Mouse (Mus musculus): ENCODE results near the gene Bola1.
"Not testable (repeated sequence)": the region's sequence is repeated elsewhere in the genome, so short reads cannot be mapped to it uniquely, and the experiment has no call there.

The Bola1 gene

DNA sequence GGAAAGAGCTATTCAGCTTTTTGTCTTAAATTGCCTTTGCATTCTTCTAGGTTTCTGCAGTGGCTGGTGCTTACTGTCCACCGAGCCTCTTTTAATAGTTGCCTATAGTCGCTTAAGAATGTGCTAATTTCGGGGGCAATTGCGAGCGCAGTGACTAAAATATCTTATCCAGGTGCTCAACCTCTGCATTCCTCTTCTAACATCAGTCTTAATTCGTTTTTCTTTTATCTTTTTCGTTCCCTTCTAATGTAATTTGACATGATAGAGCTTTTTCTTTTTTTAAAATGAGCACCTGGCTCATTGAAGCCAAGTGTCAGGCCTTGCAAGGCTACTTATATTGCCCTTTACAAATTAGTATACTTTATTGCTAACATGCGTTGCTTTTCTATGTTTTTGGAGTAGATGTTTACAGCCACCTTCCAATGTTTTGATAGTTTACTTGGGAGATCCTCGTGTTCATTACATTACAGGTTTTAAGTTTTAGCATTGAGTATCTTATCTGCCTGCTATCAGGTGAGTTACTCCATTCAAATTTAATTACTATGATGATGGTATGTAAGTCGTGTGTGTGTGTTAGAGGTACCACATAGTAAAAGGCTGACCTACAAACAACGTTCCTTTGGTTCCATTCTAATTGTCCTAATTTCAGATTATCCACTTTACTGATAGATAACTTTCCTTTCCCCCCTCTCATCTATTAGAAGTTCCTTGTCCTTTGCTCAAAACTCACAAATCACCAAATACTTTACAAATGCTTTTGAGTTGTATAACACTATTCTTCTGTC is 28.0 kb upstream of the Bola1 start:
- DNase-seq (ENCODE audit: low spot score), result no peak

DNA sequence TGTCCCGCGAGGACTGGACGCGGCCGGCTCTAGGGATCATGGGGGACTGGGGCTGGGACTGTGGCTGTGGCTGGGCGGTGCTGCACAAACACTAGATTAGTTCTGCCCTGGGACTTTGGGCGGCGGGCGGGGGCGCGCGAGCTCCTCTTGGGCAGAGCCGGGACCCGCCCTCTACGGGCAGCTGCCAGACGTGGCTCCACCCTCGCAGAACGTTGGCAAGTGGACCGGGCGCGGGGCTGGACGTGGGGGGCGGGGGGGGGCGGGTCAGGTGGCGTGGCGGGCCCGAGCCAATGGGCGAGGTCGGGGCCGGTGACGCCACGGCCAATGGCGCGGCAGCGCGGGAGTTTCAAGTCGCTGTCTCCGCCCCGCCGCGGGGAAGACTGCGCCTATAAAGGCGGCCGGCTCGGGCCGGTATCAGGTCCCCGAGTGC is 26.9 kb upstream of the Bola1 start, which contains the start of gene Hist2h3c1:
Gene Hist2h3c1 (plus strand): TSS at position 259 of the 430 bp plus-strand sequence.
- DNase-seq (ENCODE audit: low spot score), result not testable (repeated sequence)

DNA sequence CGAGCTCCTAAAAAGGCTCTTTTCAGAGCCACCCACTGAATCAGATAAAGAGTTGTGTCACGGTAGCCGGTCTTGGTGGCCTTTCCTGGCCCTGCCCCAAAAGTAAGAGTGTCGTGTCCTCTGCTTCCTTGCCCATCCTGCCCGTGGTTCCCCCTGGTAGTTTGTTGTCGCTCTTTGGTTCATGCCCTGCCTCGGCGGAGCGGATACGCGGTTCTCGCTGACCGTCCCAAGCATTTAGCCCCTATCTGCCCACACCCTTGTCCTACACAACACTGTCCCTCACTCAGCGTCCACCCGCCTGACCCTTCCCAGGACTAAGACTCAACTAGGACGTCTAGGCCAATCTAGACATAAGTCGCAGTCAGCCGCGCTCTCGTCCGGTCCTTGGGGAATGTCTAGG is 26.5 kb upstream of the Bola1 start:
- not testable (repeated sequence) for DNase-seq (ENCODE audit: low spot score)

DNA sequence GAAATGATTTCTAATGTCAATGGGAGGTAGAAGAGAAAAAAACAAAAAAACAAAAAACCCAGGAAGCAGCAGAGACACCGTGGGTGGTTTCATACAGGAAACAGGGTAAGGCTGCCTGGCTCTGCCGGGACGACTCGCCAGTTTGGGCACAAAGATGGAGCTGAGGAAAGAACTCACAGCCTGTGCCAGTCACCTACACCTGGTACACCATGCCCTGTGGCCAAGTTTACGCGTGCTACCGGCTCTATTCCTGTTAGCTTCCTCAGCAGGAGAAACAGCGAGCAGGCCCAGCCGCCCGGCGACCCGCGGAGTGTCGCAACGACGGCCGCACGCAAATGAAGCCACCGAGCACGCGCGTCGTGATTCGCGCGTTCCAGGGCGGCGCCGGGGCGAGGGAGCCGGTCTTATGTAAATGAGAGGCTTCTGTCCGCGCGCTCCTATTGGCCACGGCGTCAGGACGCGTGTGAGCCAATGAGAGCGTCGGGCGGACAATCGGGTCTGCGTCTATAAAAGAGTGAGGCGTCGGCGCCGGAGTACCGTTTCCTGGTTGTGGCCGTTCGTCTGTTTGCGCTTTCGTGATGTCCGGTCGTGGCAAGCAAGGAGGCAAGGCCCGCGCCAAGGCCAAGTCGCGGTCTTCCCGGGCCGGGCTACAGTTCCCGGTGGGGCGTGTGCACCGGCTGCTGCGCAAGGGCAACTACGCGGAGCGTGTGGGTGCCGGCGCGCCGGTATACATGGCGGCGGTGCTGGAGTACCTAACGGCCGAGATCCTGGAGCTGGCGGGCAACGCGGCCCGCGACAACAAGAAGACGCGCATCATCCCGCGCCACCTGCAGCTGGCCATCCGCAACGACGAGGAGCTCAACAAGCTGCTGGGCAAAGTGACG is 25.7 kb upstream of the Bola1 start, which contains the start of gene Hist2h2aa1:
Gene Hist2h2aa1 (plus strand): TSS at position 495 of the 884 bp plus-strand sequence.
- DNase-seq (ENCODE audit: low spot score), result peak; percentile 80

DNA sequence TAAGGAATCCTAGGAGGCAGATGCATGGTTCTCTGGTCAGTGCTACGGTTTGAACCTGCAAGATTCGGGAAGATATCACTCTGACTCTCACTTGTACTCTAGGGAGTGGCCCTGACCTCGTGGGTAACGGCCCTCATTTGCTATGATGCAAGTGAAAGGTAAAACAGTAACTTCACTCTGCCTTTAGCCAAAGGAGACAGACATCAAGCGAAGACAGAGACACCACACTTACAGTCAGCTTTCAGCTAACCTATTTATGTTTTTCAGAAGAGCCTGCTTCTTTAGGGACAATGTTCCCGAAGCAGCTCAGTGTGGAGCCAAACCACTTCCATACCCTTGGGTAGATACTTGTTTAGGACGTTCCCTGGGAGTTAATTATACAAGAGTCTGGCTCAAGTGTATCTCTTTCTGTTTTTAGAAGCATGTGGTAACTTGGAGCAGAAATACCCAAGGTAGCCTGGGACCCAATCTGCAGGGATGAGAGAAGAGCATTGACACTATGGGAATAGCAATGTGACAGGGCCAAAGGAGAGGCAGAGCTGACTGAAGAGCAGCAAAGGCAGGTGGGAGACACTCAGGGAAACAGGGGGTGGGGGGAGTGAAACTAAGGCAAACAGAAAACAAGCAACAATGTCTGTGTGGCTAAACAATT is 24.5 kb upstream of the Bola1 start:
- DNase-seq (ENCODE audit: low spot score), result no peak

DNA sequence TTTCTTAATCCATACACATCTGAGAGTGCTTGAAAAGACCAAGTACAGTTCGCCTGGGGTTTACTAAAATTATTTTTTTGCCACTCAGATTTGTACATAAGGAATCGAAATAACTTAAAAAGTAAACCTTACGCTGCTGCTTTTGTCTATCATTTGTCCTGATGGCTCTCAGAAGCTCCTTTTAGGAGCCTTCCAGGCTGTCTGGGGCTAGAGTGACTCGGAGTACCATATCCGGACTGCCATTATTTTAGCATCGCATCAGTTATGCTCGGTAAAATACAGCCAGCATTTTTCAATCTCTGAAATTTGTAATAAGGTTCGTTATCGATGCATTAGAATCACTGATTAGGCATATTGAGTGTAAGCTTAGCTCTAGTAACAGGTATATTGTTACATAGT is 21.3 kb upstream of the Bola1 start:
- no peak for DNase-seq (ENCODE audit: low spot score)

DNA sequence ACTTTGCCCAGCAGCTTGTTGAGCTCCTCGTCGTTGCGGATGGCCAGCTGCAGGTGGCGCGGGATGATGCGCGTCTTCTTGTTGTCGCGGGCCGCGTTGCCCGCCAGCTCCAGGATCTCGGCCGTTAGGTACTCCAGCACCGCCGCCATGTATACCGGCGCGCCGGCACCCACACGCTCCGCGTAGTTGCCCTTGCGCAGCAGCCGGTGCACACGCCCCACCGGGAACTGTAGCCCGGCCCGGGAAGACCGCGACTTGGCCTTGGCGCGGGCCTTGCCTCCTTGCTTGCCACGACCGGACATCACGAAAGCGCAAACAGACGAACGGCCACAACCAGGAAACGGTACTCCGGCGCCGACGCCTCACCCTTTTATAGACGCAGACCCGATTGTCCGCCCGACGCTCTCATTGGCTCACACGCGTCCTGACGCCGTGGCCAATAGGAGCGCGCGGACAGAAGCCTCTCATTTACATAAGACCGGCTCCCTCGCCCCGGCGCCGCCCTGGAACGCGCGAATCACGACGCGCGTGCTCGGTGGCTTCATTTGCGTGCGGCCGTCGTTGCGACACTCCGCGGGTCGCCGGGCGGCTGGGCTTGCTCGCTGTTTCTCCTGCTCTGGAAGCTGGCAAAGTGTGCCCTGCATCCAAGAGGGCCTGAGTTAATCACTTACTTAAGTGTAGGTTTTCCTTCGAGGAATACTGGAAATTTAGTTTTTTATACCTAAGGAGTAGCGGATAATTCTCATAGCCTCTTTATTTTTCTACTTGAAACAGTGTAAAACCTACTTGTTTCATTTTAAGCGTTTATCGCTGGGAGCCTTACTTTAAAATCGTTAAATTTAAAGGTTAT is 20.7 kb upstream of the Bola1 start, which contains the start of gene Hist2h2aa2:
Gene Hist2h2aa2 (minus strand): TSS at position 328 of the 850 bp plus-strand sequence.
- DNase-seq (ENCODE audit: low spot score), result peak; percentile 85

DNA sequence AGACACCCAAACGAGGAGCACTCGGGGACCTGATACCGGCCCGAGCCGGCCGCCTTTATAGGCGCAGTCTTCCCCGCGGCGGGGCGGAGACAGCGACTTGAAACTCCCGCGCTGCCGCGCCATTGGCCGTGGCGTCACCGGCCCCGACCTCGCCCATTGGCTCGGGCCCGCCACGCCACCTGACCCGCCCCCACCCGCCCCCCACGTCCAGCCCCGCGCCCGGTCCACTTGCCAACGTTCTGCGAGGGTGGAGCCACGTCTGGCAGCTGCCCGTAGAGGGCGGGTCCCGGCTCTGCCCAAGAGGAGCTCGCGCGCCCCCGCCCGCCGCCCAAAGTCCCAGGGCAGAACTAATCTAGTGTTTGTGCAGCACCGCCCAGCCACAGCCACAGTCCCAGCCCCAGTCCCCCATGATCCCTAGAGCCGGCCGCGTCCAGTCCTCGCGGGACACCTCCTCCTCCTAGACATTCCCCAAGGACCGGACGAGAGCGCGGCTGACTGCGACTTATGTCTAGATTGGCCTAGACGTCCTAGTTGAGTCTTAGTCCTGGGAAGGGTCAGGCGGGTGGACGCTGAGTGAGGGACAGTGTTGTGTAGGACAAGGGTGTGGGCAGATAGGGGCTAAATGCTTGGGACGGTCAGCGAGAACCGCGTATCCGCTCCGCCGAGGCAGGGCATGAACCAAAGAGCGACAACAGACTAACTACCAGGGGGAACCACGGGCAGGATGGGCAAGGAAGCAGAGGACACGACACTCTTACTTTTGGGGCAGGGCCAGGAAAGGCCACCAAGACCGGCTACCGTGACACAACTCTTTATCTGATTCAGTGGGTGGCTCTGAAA is 19.7 kb upstream of the Bola1 start, which contains the start of gene Hist2h3c2:
Gene Hist2h3c2 (minus strand): TSS at position 174 of the 840 bp plus-strand sequence.
- DNase-seq (ENCODE audit: low spot score), result not testable (repeated sequence)

DNA sequence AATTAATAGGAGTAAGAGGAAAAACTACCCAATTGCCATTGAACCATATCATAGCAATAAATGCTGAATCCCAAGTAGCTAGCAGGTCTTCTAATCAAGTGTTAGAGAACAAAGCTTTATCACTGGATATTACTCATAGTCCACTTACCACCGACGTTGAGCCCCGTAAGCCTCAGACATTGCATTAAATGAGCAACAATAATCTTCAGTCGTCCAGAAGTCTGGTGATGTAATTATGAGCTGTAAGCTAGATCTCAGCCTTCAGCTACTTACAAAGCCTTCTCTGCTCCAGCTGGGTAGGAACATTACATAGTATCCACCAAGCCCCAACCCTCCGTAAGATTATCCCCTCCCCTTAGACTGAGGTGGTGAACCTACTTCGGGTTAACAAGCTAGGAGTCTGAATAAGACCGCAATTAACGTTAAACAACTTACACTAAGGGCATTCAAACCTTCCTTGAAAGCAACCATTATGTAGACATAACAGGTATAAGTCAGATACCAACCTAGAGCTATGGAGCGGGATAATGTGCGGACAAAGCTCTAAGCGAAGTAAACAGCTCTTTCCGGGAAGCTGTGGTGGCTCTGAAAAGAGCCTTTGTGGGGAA is 18.5 kb upstream of the Bola1 start:
- DNase-seq (ENCODE audit: low spot score), result no peak

DNA sequence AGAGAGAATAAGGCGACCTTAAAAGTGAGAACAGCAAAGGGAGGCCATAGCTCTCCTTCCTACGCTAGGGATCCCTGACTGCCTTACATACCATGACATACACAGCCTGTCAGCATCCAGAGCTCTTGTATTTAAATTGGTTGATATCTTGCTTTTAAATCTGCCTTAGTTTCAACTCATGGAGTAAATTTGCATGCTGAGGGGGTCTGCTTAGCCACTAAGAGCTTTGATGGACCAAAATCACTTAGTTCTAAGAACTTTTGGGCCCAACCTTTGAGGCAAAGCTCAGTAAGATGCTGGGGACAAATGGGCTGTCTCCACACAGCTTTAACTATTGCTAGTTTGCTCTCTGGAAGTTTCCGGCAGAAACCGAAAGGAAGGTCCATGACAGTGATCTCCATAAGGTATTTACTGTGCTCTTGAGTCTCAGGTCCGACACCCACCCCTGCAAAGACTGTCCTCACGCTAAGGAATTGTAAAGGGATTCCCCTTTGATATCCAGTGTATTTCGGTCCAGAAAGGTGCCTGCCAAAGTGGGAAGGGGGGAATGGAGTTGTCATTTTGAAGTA is 17.9 kb upstream of the Bola1 start:
- no peak for DNase-seq (ENCODE audit: low spot score)

DNA sequence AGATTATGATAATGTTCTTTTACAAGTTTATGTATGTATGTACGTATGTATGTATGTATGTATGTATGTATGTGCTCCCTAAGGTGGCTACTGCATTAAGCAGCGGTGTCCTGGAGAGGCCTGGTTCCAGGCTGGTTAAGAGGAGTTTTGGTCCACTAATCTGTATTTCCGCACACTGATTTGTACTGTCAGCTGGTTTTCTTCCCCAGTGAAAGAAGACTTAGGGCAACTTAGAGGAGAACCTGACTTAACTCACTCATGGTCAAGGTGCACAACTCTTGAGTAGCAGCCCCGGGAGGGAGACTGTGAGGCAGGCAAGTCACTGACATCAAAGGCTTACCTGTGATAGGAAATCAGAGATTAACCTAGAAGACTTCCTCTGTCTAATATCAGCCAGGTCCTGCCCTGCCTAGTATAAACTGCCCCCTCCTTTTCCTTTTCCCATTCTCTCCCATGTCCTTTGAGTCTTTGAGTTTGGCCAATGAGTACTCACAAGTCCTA is 17.4 kb upstream of the Bola1 start:
- no peak for DNase-seq (ENCODE audit: low spot score)

DNA sequence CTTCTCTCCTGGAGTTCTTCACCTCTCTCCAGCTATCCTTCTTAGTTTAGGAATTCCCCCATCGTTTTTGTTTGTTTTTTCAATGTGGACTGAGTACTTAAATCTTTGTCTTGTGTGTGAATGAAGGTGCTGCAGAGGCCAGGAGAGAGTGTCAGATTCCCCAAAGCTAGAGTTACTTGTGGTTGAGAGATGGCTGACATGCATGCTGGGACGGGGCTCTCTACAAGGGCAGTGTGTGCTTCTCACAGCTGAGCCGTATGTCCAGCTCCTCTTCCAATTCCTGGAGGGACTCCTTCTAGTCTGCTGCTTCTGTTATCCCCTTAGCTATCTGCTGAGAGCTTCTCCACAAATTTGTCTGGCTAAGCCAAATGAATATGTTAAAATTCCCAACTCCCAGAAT is 16.3 kb upstream of the Bola1 start:
- DNase-seq (ENCODE audit: low spot score), result no peak

DNA sequence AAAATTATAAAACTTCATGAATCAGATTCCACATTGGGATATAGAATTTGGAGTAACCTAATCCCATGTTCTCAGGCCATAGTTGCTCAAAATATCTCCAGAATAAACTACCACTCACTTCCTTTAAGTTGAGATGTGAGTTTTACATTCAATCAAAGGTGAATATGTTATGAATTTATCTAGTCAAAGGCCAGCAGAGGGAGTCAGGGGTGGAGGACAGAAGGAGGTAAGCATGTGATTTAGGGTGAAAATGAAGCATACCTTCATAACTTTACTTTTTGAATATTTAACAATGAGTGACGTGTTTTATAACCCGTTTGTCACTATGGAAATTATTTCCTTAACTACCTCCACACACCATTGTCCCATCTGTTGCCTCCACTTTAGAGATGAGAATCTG is 15.4 kb upstream of the Bola1 start:
- no peak for DNase-seq (ENCODE audit: low spot score)

DNA sequence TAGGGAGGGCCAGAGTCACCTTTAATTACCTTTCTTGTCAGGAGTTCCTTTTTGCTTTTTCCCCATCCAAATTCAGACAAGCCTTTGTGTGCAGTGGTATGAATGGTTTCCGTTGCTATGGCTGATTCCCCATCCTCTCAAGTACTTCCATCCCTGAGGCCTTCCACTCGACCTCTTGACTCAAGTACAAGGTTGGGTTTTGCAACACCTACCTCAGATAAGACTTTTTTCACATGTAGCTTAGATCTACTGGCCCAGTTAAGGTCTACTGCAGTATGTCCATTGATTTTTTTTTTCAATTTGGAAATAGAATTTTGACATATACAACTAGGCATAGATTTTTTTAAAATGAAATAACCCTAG is 12.2 kb upstream of the Bola1 start:
- no peak for DNase-seq (ENCODE audit: low spot score)

DNA sequence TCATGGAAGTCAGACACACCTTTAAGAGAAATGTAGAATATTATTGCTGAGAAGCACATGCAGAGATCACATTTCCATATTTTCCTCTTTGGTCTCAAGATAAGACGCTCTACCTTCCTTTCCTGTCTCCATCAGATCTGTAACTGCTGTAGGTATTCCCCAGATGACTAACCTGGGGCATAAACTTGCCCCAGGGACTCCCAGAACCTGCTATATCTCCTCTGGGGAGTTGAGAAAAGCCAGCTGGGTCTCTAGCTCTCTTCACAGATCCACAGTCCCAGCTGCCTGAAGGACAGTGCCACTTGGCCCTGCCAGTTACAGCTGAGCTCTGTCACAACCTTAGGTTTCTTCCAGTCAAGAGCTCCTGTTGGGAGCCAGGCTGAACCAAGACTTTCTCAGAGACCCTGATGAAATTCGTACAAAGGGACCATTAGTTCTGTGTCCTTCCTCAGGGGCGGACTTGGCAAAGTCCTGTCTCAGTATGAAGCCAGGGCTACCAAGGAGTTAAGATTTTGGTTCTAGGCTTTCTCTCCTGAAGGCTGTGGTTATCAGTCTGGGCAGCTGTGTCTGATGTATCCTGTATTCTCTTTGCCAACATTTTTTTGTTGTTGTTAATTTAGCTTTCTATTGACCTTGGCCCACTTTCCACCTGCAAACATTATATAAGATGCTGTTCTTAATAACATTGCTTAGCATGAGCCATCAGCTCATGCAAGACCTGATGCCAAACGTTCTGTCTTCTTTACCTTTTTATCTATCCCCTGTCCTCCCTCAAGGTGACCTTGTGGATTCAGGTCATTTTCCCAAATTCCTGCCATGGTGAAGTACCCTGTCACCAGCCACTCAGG is 11.6 kb upstream of the Bola1 start:
- DNase-seq (ENCODE audit: low spot score), result no peak

DNA sequence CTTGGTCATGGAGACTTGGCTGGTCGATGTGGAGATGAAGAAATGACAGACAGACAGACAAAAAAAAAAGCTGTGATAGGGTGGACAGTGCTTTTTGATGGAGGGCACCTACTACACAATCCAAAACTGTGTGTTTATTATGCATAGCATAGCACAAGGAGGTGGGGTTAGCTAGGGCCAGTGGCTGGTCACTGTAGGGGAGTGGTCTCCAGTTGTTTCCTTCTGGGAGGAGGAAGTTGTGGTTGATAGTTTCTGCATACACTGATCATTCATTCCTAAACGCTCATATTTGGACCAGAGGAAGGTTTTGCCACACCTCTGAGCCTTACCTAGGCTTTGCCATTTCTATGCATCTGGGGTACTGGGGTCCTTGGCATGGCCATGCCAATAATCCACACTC is 10.9 kb upstream of the Bola1 start:
- DNase-seq (ENCODE audit: low spot score), result no peak

DNA sequence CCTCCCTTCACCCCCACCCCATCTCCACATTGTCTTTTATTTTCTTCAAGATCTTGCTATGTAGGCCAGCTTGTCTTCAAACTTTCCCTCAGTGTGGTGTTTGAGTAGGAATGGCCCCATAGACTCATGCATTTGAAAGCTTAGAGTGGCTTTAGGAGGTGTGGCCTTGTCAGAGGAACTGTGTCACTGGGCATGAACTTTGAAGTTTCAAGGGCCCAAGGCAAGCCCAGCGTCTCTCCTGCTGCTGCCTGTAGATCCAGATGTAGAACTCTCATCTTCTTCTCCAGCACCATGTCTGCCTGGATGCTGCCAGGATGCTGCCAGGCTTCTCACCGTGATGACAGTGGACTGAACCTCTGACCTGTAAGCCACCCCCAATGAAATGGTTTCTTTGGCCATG is 9.3 kb upstream of the Bola1 start:
- DNase-seq (ENCODE audit: low spot score), result no peak
